ENCODE assay signal across 25 mouse cellular contexts in genomic region chr1:183381816-183382215, GRCm38 (mm10). TPM values are rescaled to one million over a fixed set of nuclear protein-coding genes. Genes with fewer than 3 reads are reported as not detected.
DNase-seq lines count a peak whose midpoint lies in the region; ATAC-seq and TF ChIP-seq lines count a peak whose summit lies in the region.
"Had no signal": no experiment of that assay in that cellular context is flagged by ENCODE, and none has a peak within 500 bp of the region (broad histone marks: within the 10 kb centered on the region; RNA-seq: fewer than 3 reads in every experiment).

No protein-coding gene starts in this region.

- H3K79me2 ChIP-seq in liver, adult 2 months (ENCODE audit: control insufficient read depth, insufficient read depth, low read length): no peaks in the 10 kb centered on the region

- no peak for TF ChIP-seq POLR2A in liver, adult 2 months (IDR thresholded peaks at IDR 0.05; ENCODE audit: extremely low read depth, insufficient read depth, low read length)

- no peak overlapping the region for H3K4me3 ChIP-seq in liver, adult 2 months (ENCODE audit: insufficient read depth, low read depth, low read length)
- H3K4me3 ChIP-seq in stomach, postnatal 0 days (ENCODE audit: low read depth, low read length): no peak overlapping the region
- no peak overlapping the region for H3K4me3 ChIP-seq in intestine, embryonic 16.5 days (ENCODE audit: low read length)

- H3K27me3 ChIP-seq in liver, adult 2 months (ENCODE audit: control insufficient read depth, insufficient read depth, low read length): no peaks in the 10 kb centered on the region
- peaks cover 3% of the 10 kb centered on the region; the same call in 1 of the 2 replicates for H3K27me3 ChIP-seq in stomach, postnatal 0 days (ENCODE audit: control insufficient read depth, insufficient read depth, low read length)
- H3K27me3 ChIP-seq in intestine, embryonic 16.5 days (replicated peaks; ENCODE audit: control insufficient read depth, insufficient read depth, low read length): no peaks in the 10 kb centered on the region
- H3K27me3 ChIP-seq: CH12.LX had no signal

- H3K27ac ChIP-seq in liver, adult 2 months (replicated peaks; ENCODE audit: insufficient read depth, low read depth, low read length): peak overlapping the region; percentile 80
- no peak overlapping the region for H3K27ac ChIP-seq in stomach, postnatal 0 days (replicated peaks)
- H3K27ac ChIP-seq in intestine, embryonic 16.5 days (ENCODE audit: low read length): no peak overlapping the region

- peak; percentile 89 for DNase-seq in liver, adult 2 months (ENCODE audit: extremely low read depth, low read depth, low spot score)
- DNase-seq in liver (no peak), 3T3-L1 (ENCODE audit: low read depth, low spot score) (peak; percentile 69), NIH3T3 (ENCODE audit: low read depth) (peak; percentile 62)
- DNase-seq in stomach, postnatal 0 days (ENCODE audit: low spot score): no peak
- no peak for DNase-seq in lung, postnatal 14 days
- DNase-seq: adrenal gland, adult 2 months; adrenal gland, adult 8-10 months; adrenal gland, postnatal 10 days; adrenal gland, postnatal 14 days; adrenal gland, postnatal 25 days; adrenal gland, postnatal 36 days; B cell, adult 2 months; cerebellum, adult 11 months; cerebellum, adult 11-12 months; cerebellum, adult 18-20 months; cerebellum, adult 2 months; cerebellum, adult 8-10 months had no signal

- peaks cover 24% of the 10 kb centered on the region for H3K4me1 ChIP-seq in liver, adult 2 months (ENCODE audit: control insufficient read depth, insufficient read depth, low read length)
- H3K4me1 ChIP-seq in stomach, postnatal 0 days (replicated peaks; ENCODE audit: control insufficient read depth, insufficient read depth): no peaks in the 10 kb centered on the region
- no peaks in the 10 kb centered on the region for H3K4me1 ChIP-seq in intestine, embryonic 16.5 days (ENCODE audit: control insufficient read depth, insufficient read depth, low read length)

- no peaks in the 10 kb centered on the region for H3K9me3 ChIP-seq in stomach, postnatal 0 days (ENCODE audit: control insufficient read depth, low read length)
- H3K9me3 ChIP-seq in intestine, embryonic 16.5 days (ENCODE audit: control insufficient read depth, low read length): no peaks in the 10 kb centered on the region
- H3K9me3 ChIP-seq: G1E had no signal

- peak; percentile 48; the same call in 1 of the 2 replicates for ATAC-seq in stomach, postnatal 0 days (ENCODE audit: low FRiP score, low TSS enrichment)
- ATAC-seq in intestine, embryonic 16.5 days: no peak
- no peak for ATAC-seq in activated CD4-positive, CD25-positive, alpha-beta regulatory T cell, adult 4 months
- ATAC-seq: CD4-positive, CD25-positive, alpha-beta regulatory T cell, adult 4 months; Patski had no signal

- 35% methylated on average over 5 of the region's 5 CpGs for WGBS in liver, adult 2 months
- whole genome bisulfite sequencing in stomach, postnatal 0 days: 63% methylated on average over 5 of the region's 5 CpGs
- 72% methylated on average over 5 of the region's 5 CpGs for WGBS in intestine, embryonic 16.5 days

- H3K9ac ChIP-seq in liver, adult 2 months (ENCODE audit: low read depth, low read length): no peak overlapping the region
- no peak overlapping the region for H3K9ac ChIP-seq in stomach, postnatal 0 days (ENCODE audit: low read length)
- no peak overlapping the region for H3K9ac ChIP-seq in intestine, embryonic 16.5 days (ENCODE audit: low read depth, low read length)

- no peak overlapping the region for H3K4me2 ChIP-seq in stomach, postnatal 0 days (replicated peaks; ENCODE audit: low read depth)
- no peak overlapping the region for H3K4me2 ChIP-seq in intestine, embryonic 16.5 days (ENCODE audit: low read depth, low read length)

- TF ChIP-seq CTCF in liver, adult 2 months (IDR thresholded peaks at IDR 0.05; ENCODE audit: low read depth, low read length): no peak
- TF ChIP-seq CTCF in stomach, postnatal 0 days (IDR thresholded peaks at IDR 0.05; ENCODE audit: low read depth): no peak

- H3K36me3 ChIP-seq in liver, adult 2 months (ENCODE audit: control insufficient read depth, insufficient read depth, low read length): no peaks in the 10 kb centered on the region
- H3K36me3 ChIP-seq in stomach, postnatal 0 days (ENCODE audit: control insufficient read depth, insufficient read depth, low read length): no peaks in the 10 kb centered on the region
- no peaks in the 10 kb centered on the region for H3K36me3 ChIP-seq in intestine, embryonic 16.5 days (ENCODE audit: control insufficient read depth, insufficient read depth, low read length)
- H3K36me3 ChIP-seq: G1E had no signal

- TF ChIP-seq EP300 in stomach, postnatal 0 days (optimal IDR thresholded peaks at IDR 0.05): no peak

RNA-seq across cellular contexts. Expression of gene Taf1a, which starts 7.0 kb away (rescaled TPM):
- 6.7 and 7.7 TPM in 2 replicates for total RNA-seq in liver, adult 2 months (2014; rRNA removed)
- 1.9 and 3.3 TPM in 2 replicates for polyA plus RNA-seq in liver, adult 2 months (2012; rRNA removed)
- 9.9 and 10.8 TPM in 2 replicates for polyA plus RNA-seq in stomach, postnatal 0 days (2015; fragmentation: Nextera tagmentation; extraction: Ambion mirVana)
- 14.0 and 14.5 TPM in 2 replicates for polyA plus RNA-seq in intestine, embryonic 16.5 days (2015; fragmentation: Nextera tagmentation; extraction: Ambion mirVana)
- 10 to 100 TPM; 21.3 to 26.9 TPM for polyA plus RNA-seq in activated CD4-positive, CD25-positive, alpha-beta regulatory T cell, adult 4 months (2017; shearing (Covaris generic))

RNA-seq across cellular contexts. Expression of gene Mia3, which starts 12.5 kb away (rescaled TPM):
- total RNA-seq in liver, adult 2 months (2014; rRNA removed): 213 and 348 TPM in 2 replicates
- polyA plus RNA-seq in liver, adult 2 months (2012; rRNA removed): 113 and 118 TPM in 2 replicates
- 56.9 and 57.1 TPM in 2 replicates for polyA plus RNA-seq in stomach, postnatal 0 days (2015; fragmentation: Nextera tagmentation; extraction: Ambion mirVana)
- 67.2 and 67.3 TPM in 2 replicates for polyA plus RNA-seq in intestine, embryonic 16.5 days (2015; fragmentation: Nextera tagmentation; extraction: Ambion mirVana)
- polyA plus RNA-seq in activated CD4-positive, CD25-positive, alpha-beta regulatory T cell, adult 4 months (2017; shearing (Covaris generic)): 100 to 1,000 TPM in 1 of 2 experiments, 10 to 100 TPM in 1; 84.5 to 109 TPM

RNA-seq across cellular contexts. Expression of gene Hhipl2, which starts 36.2 kb away (rescaled TPM):
- 0.18 and 2.1 TPM in 2 replicates for total RNA-seq in liver, adult 2 months (2014; rRNA removed)
- 0.10 and 1.9 TPM in 2 replicates for polyA plus RNA-seq in liver, adult 2 months (2012; rRNA removed)
- polyA plus RNA-seq in stomach, postnatal 0 days (2015; fragmentation: Nextera tagmentation; extraction: Ambion mirVana): not detected in 2 replicates
- 0.17 TPM in 1 of 2 replicates, not detected in the other for polyA plus RNA-seq in intestine, embryonic 16.5 days (2015; fragmentation: Nextera tagmentation; extraction: Ambion mirVana)
- polyA plus RNA-seq in activated CD4-positive, CD25-positive, alpha-beta regulatory T cell, adult 4 months (2017; shearing (Covaris generic)): not detected
- total RNA-seq: adrenal gland, adult 18-20 months; adrenal gland, adult 2 months; adrenal gland, adult 8-10 months; adrenal gland, postnatal 10 days; adrenal gland, postnatal 14 days; adrenal gland, postnatal 25 days; adrenal gland, postnatal 36 days; CH12.LX had no signal
- polyA plus RNA-seq: CD4-positive, CD25-positive, alpha-beta regulatory T cell, adult 4 months had no signal

Comparison
In these comparisons a context has a peak if more than half of its experiments do, and no peak if none do; other contexts are left out.
1. DNase-seq: peak in liver, adult 2 months (single experiment), 3T3-L1 (single experiment) and NIH3T3 (single experiment); none in liver (single experiment), stomach, postnatal 0 days (single experiment) and lung, postnatal 14 days (single experiment).